Mouse (Mus musculus) layer of hippocampus, postnatal 36 days (tissue): ENCODE measurements around the gene Dtx3. TPM values are rescaled to one million over a fixed set of nuclear protein-coding genes. Genes with fewer than 3 reads are reported as not detected.

Source experiments
- DNase-seq, 2 experiments: peaks; one replicate each; pipeline ENCODE4 v3.0.0; 2022
- total RNA-seq, 2 experiments: library from RNA; stranded (reverse); gene quantifications; 2 replicates each; pipeline ENCODE4 v1.2.3; 2021

Gene Dtx3
- 100 to 1,000 TPM; 238 TPM for total RNA-seq

GRCm38 (mm10) chr10:127195328-127196129 lies at the start of gene Dtx3:
Dtx3 (minus strand) TSS chr10:127195728.
- DNase-seq: no peak

GRCm38 (mm10) chr10:127238241-127238824 lies 42.8 kb upstream of the Dtx3 start:
- no peak for DNase-seq

DNA sequence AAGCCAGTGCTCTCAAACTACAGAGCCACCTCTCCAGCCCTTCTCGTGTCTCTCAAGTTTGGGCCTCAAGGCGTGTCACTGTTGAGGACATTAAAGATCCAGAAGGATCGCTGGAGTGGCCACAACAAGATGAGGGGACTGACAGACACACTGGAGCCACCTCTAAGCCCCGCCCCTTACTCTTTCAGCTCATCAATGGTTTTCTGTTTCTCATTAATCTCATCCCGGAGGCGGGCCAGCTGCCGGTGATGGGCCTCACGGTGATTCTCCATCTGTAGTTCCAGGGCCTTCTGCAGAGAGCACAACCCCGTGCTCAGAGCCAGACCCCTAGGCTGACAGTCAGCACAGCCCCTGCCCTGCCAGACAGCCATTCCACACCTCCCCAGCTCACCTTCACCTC lies 41.0 kb upstream of the Dtx3 start:
- no peak for DNase-seq

- DNase-seq: no peak
These were observed 37.6 kb upstream of the Dtx3 start for GRCm38 (mm10) chr10:127233141-127233540.

DNA sequence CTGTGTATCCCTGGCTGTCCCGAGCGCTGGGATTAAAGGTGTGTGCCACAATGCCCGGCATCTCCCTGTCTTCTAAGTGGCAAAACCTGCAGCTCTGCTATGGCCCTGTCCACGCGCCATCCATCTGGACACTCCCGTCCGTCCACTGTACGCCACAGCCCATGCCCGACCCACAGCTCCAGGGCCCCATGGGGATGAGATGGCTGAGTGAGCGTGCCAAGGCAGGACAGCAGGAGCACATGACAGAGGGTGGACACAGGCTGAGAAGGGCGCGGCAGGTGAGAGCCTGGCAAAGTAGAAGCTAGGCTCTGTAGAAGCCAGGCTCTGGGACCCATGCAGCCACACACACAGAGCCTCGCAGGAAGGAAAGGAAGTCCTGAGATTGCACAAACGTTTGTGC lies 36.2 kb upstream of the Dtx3 start:
- no peak for DNase-seq

GRCm38 (mm10) chr10:127230693-127231092 lies 35.2 kb upstream of the Dtx3 start:
- DNase-seq: no peak

DNA sequence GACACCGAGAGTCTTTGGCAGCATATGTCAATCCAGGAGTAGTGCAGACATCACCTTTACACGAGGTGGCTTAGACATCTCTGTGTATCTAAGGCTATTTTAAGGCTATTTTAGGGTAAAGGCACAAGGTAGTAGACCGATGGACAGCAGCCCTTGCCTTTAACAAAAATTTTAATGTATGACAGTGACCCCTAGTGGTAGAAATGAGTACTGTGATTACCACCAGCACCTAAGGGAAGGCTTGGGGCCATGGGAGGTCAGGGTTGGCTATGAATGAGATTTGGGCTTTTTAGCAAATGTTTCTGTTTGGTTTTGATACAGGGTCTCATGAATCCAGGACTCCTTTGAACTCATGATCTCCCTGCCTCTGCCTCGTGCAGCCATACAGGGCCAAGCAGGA lies 33.4 kb upstream of the Dtx3 start:
- DNase-seq: no peak

DNA sequence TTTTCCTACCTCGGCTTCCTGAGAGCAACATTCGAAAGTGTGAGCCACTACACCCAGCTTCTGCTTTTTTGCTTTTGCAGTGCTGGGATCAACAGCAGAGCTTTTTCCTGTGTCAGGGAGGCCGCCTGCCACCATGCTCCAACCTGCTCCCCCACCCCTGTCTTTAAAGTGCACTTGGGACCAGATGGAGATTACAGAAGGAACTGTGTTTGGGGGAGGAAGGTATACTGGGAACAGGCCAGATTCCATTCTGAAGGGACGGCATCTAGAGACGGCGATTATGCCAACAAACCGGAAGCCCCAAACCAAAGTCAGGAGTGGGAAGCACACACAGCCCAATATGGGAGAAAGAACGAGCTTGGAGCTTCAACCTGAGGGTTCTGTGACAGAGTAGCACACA lies 31.6 kb upstream of the Dtx3 start:
- no peak for DNase-seq

DNA sequence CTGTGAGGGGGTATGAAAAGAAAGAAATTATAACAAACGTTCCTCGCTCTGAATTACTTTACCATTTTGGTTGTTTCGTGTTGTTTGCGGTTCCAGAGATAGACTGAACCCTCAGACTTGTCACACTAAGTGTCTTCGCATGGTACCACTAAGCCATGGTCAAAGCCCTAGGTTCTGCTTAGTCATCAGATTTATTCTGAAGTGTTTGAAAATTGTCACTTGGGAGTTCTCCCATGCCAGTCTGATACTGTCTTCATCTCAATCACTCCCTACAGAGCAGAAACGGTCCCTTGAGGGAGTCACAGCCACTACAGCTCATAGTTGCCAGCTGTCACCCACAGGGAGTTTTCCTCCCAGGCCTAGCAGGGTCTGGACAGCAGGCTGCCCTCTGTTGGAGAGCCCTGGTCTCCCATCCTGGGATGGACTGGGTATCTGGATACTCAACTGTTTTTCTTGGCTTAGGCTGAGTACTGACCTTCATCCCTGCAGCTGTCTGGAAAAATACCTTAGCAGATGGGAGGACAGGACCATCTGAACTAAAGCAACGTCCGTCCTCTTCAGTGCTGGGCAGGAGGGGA lies 30.9 kb upstream of the Dtx3 start:
- DNase-seq: no peak

- DNase-seq: no peak
These were observed 30.2 kb upstream of the Dtx3 start for GRCm38 (mm10) chr10:127225732-127226131.

- DNase-seq: no peak
These were observed 29.7 kb upstream of the Dtx3 start for GRCm38 (mm10) chr10:127225213-127225612.

GRCm38 (mm10) chr10:127218339-127218738 lies 22.8 kb upstream of the Dtx3 start:
- DNase-seq: no peak

GRCm38 (mm10) chr10:127217177-127217576 lies 21.6 kb upstream of the Dtx3 start:
- no peak for DNase-seq

DNA sequence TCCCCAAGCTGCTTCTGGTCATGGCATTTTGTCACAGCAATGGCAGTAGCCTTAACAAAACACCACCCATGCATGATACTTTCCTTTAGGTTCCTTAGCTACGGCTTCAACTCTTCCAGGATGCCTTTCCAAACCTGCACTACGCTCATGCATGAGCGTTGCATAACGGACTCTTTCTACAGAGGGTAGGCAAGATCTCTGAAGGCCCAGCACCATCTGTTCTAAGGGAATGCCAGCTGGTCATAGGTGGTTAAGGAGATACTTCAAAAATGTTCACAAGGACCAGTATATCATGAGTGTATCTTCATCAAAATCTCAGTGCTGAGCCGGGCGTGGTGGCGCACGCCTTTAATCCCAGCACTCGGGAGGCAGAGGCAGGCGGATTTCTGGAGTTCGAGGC lies 20.9 kb upstream of the Dtx3 start:
- DNase-seq: no peak

- DNase-seq: no peak
These were observed 18.9 kb upstream of the Dtx3 start for GRCm38 (mm10) chr10:127214422-127214803.

- DNase-seq: no peak
These were observed 18.3 kb upstream of the Dtx3 start for GRCm38 (mm10) chr10:127213704-127214421.

- DNase-seq: no peak
These were observed 17.7 kb upstream of the Dtx3 start for GRCm38 (mm10) chr10:127213272-127213671.

DNA sequence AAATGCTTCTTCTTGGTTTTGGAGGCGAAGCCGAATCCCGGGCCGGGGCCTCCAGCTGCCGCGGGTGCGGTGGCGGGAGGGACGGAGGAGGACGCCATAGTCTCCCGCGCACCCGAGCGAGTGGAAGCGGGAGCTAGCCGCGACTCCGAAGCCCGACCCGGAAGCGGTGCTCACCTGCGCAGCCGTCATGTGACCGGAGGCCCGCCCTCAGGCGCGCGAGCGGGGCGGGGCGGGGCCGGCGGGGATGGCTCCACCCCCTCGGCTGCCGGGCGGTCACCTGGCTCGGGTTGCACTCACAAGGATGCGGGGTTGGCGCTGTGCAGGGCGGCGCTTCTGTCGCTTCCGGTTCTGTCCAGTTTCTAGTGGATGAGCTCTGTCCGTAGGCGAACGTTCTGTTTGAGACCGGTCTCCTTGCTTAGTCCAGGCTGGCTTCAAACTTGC lies 15.9 kb upstream of the Dtx3 start, which contains the start of gene Pip4k2c:
TSS of gene Pip4k2c (minus strand) at position 172 of the 441 bp plus-strand sequence.
- DNase-seq: peak; percentile 88 to 90

DNA sequence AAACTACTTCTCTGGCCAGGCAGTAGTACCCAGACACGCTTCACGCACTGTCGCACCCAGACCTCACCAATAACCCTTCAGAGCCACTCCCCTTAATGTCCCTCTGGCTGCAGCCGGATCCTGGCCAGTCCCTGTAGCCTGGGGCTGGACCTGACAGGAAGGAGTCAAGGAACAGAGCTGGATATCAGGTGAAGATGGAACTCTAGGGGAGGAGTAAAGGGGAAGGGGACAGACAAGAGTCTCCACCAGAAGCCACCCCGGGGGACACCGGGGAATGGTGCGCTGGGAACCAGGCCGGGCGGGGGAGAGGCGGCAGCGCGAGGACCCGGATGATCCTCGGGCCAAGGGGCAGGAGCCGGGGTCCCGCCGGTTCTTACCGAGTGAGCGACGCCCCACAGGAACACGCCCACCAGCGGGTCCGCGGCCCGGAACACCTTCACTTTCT lies 15.5 kb upstream of the Dtx3 start:
- DNase-seq: no peak

DNA sequence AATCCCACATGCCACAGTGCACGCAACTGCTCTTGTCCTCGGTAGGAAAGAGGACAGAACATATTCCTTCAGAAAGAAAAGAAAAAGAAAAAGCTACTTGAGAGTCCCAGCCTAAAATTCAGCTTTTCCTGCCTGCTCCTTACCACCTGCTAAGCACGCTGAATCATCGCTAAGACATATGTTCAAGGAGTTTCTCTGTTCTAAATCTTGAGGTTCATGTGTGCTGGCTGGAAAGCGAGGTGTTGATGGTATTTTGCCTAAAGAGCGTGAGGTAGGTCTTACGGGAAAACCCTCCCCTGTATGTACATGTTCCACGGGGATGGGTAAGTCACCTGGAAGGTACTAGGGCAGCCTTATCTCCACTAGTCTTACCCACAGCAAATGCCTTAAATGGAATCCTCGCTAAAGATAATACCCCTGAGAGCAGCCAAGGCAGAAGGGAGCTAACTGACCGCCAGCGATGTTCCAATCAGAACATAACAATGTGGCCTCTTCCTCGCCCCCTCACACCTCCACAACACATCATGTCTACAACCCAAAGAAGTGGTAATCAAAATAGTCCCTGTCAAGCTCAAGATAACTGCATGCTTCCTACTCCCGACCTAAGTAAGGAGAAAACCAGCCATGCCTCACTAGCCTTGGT lies 14.5 kb upstream of the Dtx3 start:
- DNase-seq: no peak

DNA sequence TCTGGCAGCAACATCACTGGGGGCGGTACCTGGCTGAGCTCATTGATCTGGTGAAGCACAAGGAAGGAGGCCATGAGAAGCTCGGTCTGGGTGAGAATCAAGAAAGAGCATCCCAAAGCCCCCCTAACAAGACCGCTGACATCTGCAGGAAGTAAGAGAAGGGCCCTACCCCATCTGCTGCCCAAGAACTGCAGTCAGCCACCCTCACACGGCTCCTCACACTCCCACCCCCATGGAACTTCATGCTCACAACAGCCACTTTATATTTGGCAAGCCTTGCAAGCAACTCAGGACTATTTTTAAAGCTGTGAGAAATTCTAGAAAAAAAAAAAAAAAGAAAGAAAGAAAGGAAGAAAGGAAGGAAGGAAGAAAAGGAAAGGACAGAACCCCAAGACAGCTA lies 13.4 kb upstream of the Dtx3 start:
- DNase-seq: no peak

- no peak for DNase-seq
These were observed 9.8 kb upstream of the Dtx3 start for GRCm38 (mm10) chr10:127205373-127205772.

DNA sequence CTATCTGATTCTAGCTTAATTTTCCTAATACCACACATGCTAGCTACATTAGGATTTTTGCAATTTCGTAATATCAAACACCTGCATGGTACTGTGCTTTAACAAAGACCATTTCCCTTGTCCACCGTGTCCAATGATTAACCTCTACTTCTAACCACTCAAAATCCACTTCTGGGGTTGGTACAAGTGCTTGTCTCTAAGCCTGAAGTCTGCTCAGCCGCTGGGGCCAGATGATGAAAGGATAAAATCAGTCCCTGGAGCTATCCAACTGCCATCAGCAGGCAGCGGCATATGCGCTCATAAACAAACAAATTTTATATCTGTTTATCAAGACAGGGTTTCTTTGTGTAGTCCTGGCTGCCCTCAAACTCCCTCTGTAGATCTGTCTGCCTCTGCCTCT lies 9.1 kb upstream of the Dtx3 start:
- DNase-seq: no peak
